Mouse (Mus musculus) midbrain, embryonic 12.5 days (tissue): ENCODE measurements around the gene Sec24c. TPM values are rescaled to one million over a fixed set of nuclear protein-coding genes. Genes with fewer than 3 reads are reported as not detected.

Experiments used
- microRNA-seq: library from miRNA; unstranded; fragments of <30 nt; microRNA quantifications from one replicate; pipeline ENCODE4, GENCODE M21; 2017
- polyA plus RNA-seq: library from polyadenylated mRNA; unstranded; fragments of >200 nt; fragmentation: Nextera tagmentation; extraction: Ambion mirVana; gene quantifications from 2 replicates; pipeline ENCODE4 v1.2.1, GENCODE M21; 2016

Gene Sec24c
- polyA plus RNA-seq, 1 experiment from 2014 or later, result 97.5 TPM

Small RNA genes within 50 kb of the gene (microRNA-seq; reads per million reads assigned to microRNA genes)
- 1.2 reads per million for gene Mir6946

Other genes starting within 250 kb of the Sec24c start
- 0.34 and 1.4 TPM in 2 replicates for gene Cfap70, start 222.1 kb upstream of the Sec24c start, polyA plus RNA-seq
- 11.0 and 12.2 TPM in 2 replicates for gene Anxa7, start 194.2 kb upstream of the Sec24c start, polyA plus RNA-seq
- 0.84 and 0.89 TPM in 2 replicates for gene Mss51, start 177.4 kb upstream of the Sec24c start, polyA plus RNA-seq
- gene Ppp3cb, start 127.7 kb upstream of the Sec24c start, polyA plus RNA-seq, result 66.2 and 68.8 TPM in 2 replicates
- gene Usp54, start 33.2 kb upstream of the Sec24c start, polyA plus RNA-seq, result 16.6 and 18.6 TPM in 2 replicates
- gene Myoz1, start 17.8 kb upstream of the Sec24c start, polyA plus RNA-seq, result 0.14 TPM in 1 of 2 replicates, not detected in the other
- 0.24 and 0.43 TPM in 2 replicates for gene Synpo2l, start 6.0 kb upstream of the Sec24c start, polyA plus RNA-seq
- 26.8 and 27.0 TPM in 2 replicates for gene Fut11, start 20.7 kb downstream of the Sec24c start, polyA plus RNA-seq
- gene Chchd1, start 28.7 kb downstream of the Sec24c start, polyA plus RNA-seq, result 225 and 253 TPM in 2 replicates
- 47.6 and 48.9 TPM in 2 replicates for gene Zswim8, start 33.2 kb downstream of the Sec24c start, polyA plus RNA-seq
- 25.0 and 29.8 TPM in 2 replicates for gene Ndst2, start 60.3 kb downstream of the Sec24c start, polyA plus RNA-seq
- gene Camk2g, start 119.8 kb downstream of the Sec24c start, polyA plus RNA-seq, result 56.8 and 57.1 TPM in 2 replicates
- 0.29 and 0.34 TPM in 2 replicates for gene Plau, start 162.4 kb downstream of the Sec24c start, polyA plus RNA-seq